Mouse (Mus musculus) T-helper 17 cell (primary cell): ENCODE measurements around the gene Fam196b.

Experiments
- in situ Hi-C, 2 experiments: fragments of 300-600 bp; cut with MboI, MseI; formaldehyde crosslinking; loops; 1 replicate in 1 of 2; 2 replicates in 1 of 2; pipeline ENCODE4 v1.15.1; 2025; ENCODE audit warnings: high pct_unique_total_duplicates in 2 of 2

Gene Fam196b

DNA sequence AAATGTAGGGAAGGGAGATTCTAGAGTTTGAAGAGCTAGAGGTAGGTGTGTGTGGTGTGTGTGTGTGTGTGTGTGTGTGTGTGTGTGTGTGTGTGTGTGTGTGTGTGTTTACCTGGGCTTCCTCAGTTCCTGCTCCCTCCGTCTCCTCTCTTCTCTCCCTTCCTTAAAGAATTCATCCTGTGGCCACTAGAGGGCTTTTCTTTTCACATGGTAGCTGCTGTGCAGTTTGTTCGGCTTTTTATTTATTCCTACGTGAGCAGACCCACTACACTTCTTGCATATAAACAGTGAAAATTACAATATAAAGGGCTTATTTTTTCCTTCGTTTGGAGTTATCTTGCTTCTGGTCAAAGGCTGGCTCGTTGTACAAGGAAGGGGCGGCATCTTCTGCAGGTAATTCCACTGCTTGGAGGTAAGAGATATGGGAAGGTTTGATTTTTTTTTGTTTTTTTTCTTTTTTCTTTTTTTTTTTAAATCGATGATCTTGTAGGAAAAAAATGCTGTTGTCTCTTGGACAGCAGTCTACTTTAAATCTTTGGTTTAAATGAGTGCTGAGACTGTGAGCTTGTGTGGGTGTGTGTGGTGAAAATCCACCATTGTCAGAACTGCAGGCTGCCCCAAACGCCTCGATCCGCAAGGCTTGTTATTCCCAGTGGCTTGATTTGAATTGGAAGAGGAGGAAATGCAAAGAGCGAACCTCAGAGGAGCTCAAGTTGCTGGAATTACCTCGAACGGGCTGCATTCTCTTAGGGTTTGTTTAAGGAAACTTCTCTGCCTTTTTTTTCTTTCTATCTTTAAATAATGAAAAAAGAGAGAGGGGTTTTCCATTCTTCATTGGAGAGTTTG, at the start of gene Fam196b:
Gene Fam196b (plus strand): TSS at position 289 of the 846 bp plus-strand sequence.
- in situ Hi-C loops = no loop called here

DNA sequence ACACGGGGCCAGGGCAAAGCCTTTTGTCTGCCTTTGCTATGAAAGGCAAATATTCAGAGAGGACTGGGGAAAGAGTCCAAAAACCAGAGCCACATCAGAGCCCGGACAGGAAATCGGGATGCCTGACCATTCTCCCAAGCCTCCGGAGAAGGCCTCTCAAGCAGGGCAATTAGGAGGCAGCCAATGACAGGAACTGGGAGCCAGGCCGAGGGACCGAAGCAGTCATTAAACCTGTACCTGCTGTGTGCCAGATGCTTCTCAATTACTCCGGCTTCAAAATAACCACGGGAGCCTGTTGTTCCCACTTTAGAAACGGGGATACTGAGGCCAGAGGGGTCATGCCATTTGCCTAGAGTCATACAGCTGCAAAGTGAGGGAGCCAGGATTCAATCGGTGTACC, 42.6 kb upstream of the Fam196b start:
- in situ Hi-C loops = loop anchor here in 1 of 2 experiments (10.0 to 25.0 kb wide), 2 partner anchors 413 to 1885 kb away; no protein-coding TSS in a partner anchor

DNA sequence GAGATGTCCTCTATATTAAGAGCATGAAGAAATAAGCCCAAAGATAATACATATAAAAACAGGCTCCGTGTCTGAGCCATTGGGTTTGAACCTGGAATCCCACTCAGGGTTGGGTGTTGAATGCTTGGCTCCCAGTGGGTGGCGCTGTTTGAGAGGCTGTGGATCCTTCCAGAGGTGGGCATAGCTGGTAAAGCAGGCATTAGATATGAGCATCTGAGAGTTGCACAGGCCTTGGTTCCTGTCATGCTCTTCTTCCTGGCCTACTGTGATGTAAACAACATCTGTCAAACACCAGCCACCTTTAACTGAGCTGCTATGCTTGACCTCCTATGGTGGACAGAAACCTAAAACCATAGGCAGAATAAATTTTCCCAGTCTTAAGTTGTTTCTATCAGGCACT, 38.7 kb upstream of the Fam196b start:
- in situ Hi-C loops = loop anchor here in 1 of 2 experiments (10.0 kb wide), 1 partner anchor 409 kb away; no protein-coding TSS in a partner anchor

DNA sequence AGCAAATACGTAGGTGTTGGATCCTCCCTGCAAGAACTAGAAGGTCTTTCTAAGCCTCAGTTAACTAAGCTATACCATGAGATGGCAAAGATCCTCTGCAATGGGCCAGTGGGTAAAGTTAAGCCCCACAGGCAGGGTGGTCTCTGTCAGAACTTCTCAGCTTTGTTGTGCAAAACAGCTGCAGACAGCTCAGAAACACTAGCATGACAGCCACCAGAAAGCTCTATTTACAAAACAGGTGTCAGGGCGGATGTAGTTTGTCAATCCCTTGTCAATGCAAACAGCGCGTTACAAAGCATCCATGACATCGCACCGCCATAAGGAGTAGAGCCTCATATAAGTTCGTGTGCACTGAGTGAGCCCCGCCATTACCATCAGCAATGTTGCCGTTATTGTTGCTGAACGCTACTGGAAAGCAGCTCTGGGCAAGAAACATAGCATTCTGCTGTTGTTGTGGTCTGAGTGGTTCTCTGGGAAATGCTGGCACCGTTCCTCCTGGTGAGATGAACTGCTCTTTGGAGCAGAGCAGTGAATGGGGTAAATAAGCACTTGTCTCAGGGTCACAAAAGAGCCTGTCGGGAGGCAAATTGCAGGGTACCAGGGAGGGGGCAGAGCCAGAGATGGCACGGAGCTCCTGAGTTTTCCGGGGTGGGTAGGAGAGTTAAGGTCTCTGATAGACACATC, 38.1 kb upstream of the Fam196b start:
- in situ Hi-C loops = loop anchor here in 1 of 2 experiments (10.0 kb wide), 1 partner anchor 408 kb away; no protein-coding TSS in a partner anchor

DNA sequence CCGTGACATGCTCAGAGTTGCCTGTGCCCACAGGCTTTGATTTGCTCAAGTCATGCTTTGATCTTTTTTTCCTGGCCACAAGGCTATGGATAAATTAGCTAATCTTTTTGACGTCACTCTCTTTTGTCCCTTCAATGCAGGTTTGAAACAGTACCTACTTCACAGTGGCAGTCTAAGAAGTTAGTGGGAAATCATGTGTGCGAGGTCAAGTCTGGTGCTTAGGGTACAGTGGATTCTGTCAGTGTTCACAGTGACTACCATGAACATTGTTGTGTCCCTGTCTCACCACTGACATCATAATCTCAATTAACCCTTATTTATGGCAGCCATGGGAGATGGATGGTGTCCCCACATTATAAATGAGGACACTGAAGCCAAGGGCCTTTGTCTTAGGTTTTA, 37.6 kb upstream of the Fam196b start:
- in situ Hi-C loops = loop anchor here in 1 of 2 experiments (10.0 kb wide), 1 partner anchor 408 kb away; no protein-coding TSS in a partner anchor

DNA sequence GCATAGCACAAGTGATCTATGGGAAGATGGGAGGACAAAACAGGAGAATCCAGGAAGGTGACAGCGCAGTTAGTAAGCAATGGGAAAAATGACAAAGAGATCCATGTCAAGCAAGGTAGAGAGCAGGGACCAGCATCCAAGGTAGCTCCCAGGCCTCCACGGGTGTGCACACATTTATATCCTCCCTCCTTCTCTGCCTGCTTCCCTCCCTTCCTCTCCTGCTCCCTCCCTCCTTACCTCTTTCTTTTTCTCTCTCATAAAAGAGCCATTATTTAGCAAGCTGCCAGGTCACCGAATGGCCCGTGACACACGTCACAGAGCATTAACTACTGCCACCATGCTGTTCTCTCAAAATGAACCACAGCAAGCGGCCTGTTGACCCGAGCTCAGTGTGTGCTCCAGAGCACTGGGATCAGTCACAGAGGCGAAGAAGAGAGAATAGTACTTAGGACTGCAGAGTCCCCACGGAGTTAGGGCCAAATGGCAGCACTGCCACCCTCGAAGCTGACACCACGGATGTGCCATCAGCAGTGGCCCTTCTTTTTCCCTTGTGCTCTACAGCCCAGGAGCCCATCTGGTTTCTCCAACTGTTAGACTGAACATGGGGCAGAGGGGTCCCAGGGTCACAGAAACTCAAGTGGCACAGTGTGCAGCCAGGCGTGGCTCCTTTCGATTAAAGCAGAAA, 30.4 kb upstream of the Fam196b start:
- in situ Hi-C loops = no loop called here

DNA sequence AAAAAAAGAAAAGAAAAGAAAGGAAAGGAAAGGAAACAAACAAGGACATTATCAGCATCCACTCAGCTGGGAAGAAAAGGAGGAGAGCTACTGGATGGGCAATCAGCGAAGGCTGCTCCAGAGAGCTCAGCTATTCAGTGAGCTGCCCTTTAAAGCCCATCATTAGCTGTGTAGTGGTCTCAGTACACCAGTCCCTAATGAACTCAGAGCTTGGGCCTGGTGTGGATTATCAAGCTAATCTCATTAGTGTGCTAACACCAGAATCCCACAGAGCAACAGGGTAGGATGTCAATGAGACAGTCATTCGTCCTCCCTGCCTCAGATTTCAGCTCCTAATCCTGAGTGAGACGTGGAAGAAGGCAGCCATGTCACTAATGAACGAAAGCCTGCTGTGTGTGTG, 24.4 kb upstream of the Fam196b start:
- in situ Hi-C loops = loop anchor here in 1 of 2 experiments (5.0 kb wide), 1 partner anchor 392 kb away; no protein-coding TSS in a partner anchor

DNA sequence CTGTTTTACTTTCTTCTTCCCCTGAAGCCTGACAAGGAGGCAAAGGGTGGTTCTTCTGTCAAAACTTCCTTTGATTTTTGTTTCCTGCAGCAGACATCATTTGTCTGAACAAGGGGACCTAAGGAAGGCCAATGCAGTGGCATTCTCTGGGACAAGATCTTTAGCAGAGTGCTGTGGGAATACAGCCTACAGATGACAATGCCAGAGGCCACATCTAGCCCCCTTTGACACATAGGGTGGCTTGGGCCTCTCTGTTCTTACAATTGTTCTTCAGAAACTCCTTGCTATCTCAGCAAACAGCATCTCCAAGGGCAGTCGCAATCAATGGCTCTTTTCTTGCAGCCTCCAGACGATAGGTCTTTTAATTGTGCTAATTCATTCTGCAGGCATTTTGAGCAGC, 23.9 kb upstream of the Fam196b start:
- in situ Hi-C loops = loop anchor here in 1 of 2 experiments (5.0 kb wide), 1 partner anchor 392 kb away; no protein-coding TSS in a partner anchor

DNA sequence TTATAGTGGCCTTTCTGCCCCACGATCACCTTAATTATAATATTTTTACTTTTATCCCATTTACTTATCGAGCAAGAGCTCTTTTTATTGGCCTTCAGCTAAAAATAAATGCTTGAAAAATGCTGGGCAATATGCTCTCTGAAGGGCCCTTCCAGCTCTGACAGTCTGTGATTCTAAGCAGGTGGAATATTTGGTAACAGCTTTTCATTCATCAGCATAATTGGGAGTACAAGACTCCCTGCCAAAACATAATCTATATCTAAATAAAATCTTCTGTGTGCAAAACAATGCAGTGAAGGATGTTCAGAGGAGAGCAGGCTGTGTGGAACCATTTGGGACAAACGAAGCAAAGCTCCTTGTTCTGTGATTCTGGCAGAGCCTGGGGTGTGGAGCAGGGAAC, 23.3 kb upstream of the Fam196b start:
- in situ Hi-C loops = loop anchor here in 1 of 2 experiments (5.0 kb wide), 1 partner anchor 391 kb away; no protein-coding TSS in a partner anchor

DNA sequence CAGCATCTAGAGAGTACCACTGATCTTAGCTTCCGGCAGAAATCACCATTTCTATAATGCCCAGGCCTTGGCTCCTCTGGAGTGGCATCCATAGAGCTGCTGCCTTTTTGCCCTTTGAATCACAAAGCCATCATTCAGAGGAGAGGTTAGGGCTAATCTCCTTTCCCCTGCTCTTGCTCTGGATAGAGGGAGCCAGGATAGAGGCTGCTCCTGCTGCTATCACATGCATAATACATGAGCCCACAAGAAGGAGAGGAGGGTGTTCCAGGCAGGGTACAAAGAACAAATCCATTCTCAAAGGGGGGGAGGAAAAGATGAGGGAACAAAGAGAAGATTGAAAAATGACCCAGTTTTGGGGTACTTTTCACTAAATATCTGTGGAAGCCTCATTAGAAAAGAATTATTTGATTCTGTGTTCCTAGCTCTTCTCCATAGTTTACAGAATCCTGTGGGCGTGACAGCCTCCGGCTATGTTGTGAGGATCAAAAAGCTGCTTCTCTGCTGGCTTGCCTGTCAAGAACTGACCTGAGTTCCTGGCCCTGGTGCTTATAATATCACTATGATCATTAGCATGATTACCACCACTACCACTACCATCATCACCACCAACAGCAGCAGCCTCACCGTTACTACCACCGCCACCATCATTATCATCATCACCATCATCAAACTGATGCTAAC, 16.8 kb upstream of the Fam196b start:
- in situ Hi-C loops = no loop called here

DNA sequence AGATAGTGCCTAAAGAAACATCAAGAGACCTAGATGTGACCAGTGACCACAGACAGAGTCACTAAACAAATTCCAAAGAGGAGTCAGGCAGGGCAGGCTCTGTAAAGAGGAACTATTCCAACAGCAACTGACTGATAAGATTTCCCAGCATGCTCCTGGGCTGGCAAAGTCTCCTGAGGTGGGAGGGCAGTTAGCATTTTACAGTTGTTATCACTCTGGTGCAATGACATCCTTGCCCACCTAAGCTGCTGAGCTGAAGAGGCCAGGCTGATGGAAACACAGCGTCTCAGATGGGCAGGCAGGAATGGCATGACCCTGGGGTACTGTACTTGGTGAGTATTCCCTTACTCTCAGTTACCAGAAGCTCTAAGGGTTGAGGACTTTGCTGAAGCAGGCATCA, 15.1 kb upstream of the Fam196b start:
- in situ Hi-C loops = no loop called here

DNA sequence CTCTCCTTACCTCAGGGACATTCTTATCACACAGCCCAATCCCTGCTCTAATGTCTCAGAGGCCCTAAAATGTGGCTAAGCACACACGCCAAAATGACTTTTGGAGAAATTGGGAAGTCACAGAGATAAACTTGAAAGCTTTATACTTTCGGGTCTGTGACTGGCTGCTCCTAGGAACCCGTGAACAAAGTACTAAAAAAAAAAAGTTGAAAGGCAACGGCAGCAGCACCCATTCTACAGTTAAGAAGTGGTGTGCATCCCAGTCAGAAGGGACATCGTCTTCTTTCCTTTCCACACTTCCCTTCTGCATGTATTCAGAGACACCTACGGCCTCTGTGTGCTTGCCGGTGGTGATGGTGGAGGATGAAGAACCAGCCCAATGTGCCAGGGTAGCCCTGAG, 14.6 kb upstream of the Fam196b start:
- in situ Hi-C loops = no loop called here

DNA sequence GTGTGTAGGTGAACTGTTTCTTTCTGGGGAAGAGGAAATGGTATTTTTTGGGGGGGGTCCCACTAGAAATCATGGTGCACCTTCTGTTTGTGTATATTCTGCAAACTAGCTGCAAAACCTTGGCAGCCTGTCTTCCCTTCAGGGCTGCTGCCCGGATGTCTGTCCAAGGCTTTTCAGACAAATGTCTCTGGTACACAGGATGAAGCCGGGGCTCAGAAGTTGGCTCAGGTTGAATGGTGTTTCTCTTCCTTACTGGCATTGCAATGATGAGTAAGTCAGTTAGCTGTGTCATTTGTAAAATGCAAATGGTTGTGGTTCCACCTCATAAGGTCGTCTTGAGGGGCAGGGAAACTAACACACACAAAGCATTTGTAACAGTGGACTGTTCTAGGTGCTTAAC, 8.4 kb upstream of the Fam196b start:
- in situ Hi-C loops = no loop called here

DNA sequence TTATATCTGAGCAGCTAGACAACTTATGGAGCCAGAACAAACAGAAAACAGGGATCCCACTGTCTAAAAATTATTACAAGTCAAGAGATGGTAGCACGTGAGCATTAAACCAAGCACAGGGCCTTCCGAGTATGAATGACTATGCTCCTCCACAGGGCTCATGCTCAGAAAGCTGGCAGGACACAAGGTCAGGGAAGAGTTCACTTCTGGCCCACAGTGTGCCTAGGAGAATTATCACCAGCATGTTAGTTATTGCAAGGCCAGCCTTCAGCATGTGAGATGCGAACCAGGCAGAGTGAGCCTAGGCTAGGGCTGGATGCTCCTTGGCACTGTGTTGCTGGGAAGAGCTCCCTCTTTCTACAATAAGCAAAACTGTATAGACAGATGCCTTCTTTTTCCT, 5.9 kb upstream of the Fam196b start:
- in situ Hi-C loops = no loop called here

DNA sequence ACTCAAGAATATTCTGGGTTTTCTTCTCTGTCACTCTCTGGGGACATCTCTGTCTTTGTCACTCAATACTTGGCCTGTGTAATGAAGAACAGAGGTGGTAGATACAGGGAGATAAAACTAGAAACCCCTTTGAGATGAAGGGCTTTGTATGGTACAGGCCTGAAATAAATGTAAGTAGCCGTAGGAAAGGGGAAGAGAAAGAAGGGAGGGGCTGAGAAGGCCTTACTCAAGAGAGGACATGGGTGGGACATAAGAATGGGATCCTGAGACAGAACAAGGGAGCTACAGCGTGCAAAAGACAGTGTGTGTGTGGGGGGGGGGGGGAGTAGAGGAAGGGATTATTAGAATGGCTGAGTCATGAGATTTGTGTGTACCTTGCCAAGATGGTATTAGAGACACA, 5.3 kb upstream of the Fam196b start:
- in situ Hi-C loops = no loop called here

DNA sequence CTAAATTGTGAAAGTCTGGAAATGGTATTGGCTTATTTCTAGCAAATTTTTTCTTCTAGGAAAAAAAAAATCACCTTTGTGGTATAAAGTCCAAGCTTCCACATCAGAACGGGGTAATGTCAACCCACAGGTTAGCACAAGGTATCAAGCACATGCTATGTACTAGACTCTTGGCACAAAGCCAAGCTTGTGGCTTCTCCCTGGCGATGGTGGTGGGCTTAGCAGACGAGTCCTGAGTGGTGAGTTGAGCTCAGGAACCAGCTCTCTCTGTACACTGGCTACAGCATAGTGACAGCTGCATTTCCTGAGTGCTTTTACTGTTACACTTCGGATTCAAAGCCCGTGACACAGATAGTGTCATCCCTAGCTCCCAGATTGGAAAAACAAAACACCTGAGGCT, 2.9 kb upstream of the Fam196b start:
- in situ Hi-C loops = no loop called here

DNA sequence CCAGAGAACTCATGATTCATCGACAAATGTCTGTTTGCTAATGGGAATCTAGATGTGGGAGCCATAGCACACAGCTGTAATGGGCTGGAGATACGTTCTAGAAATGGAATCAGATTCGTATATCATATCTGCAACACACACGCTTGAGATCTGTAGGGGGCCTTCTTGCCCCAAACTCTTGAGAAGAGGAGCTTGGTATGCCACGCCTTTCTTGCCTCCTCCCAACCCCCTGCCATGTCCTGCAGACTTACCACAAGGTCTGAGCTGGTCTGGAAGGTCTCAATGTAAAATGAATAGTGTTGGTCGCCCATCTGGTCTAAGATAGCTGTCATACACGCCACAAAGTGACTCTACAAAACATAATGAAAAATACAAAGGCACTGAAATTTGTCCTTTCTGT, 2.4 kb upstream of the Fam196b start:
- in situ Hi-C loops = no loop called here

DNA sequence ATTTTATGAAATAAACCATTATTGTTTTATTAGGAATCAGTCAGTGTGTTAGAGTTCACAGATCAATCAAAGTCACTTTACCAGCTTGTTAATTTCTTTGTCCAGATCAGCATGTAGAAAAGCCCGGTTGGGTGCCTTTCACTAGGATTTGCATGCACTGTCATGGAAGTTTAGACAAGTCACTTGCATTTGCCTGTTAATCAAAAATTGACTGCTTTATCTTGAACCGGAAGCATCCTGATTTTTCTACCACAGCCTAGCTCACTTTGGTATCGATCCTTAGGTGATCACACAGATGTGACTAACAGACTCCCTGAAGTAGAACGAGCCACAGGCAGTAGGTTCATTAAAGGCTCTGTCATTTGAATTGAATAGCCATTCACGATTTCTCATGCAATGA, 761 bp downstream of the Fam196b start:
- in situ Hi-C loops = no loop called here

DNA sequence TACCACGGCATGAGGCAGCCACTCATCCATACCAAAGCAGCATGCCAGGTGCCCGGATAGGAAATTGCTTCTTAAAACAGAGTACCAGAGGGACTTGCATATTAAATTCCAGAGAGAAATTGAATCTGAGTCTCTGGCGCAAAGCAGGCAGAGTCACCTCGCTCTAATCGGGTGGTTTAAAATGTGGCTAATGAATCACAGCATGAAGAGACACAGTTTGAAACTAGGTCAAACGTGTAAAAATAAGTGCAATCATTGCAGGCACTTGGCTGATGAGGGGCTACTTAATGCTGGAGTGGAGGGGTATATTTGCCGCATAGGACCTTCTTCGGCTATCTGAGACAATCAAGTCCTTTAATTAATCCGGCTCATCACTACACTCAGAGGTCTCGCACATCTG, 1.6 kb downstream of the Fam196b start:
- in situ Hi-C loops = no loop called here

DNA sequence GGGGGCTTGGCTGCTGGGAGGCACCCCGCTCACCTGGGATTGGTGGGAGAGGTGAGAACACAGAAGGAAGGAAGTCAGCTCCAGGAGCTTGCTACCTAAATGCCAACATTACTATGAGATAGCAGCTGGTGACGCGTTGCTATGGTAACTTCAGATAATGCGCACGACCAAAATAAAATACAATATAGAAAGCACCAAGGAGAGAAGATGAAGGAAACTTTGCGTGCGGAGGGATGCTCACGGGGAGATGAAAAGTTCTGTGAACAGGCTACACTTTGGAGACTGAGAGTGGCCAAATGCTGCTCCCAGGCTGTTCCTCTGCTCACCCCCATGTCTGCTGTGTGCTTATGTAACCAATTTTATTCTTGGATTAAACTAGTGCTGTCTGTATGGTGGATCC, 2.4 kb downstream of the Fam196b start:
- in situ Hi-C loops = no loop called here

DNA sequence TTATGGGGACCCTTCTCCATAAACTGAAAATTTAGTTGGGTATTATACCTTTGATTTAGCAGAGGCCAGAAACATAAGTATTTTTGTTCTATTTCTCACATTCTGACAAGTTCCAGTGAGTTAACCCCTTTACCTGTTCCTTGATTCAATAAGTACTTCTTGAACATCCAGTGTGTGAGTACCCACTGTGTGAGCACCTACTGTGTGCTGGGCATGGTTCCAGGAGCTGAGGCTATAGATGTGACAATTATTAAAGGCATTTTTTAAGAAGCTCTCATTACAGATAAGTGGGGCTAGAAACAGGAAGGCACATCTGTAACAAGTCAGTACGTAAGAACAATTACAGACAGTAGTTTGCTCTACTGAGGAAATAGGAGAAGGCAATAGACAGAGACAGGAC, 4.7 kb downstream of the Fam196b start:
- in situ Hi-C loops = no loop called here
